Mouse (Mus musculus) kidney, postnatal 0 days (tissue): ENCODE measurements around the gene Gm21985. TPM values are rescaled to one million over a fixed set of nuclear protein-coding genes. Genes with fewer than 3 reads are reported as not detected.

ENCODE experiments used
- ATAC-seq: fragments of 200-750 bp; cut with Nextera tagmentation; replicated peaks from 2 replicates; pipeline ENCODE4 v1.8.0; 2017; ENCODE audit warnings: low read depth, moderate number of reproducible peaks, moderate TSS enrichment, moderate library complexity; ENCODE audit not compliant: low FRiP score
- DNase-seq: peaks from one replicate; pipeline ENCODE4 v3.0.0-alpha.2; 2016; ENCODE audit warnings: low spot score
- H3K27ac ChIP-seq: fragments of 300-500 bp; sonication (generic); 2 replicates; pipeline ENCODE4 v1.5.1; 2014; ENCODE audit warnings: mild to moderate bottlenecking
- H3K27me3 ChIP-seq: fragments of 300-500 bp; sonication (generic); 2 replicates; pipeline ENCODE4 v1.6.1; 2014; ENCODE audit warnings: low read length, mixed read lengths; ENCODE audit not compliant: insufficient read depth
- H3K36me3 ChIP-seq: fragments of 300-500 bp; sonication (generic); 2 replicates; pipeline ENCODE4 v1.6.1; 2014; ENCODE audit warnings: low read length, mixed read lengths; ENCODE audit not compliant: insufficient read depth
- H3K4me1 ChIP-seq: fragments of 300-500 bp; sonication (generic); replicated peaks from 2 replicates; pipeline ENCODE4 v1.6.1; 2014; ENCODE audit warnings: antibody characterized with exemption, low read length, mixed read lengths; ENCODE audit not compliant: insufficient read depth
- H3K4me2 ChIP-seq: fragments of 300-500 bp; sonication (generic); 2 replicates; pipeline ENCODE4 v1.6.1; 2014; ENCODE audit warnings: mild to moderate bottlenecking, low read length, moderate library complexity, mixed read lengths
- H3K4me3 ChIP-seq: fragments of 300-500 bp; sonication (generic); replicated peaks from 2 replicates; pipeline ENCODE4 v1.5.1; 2014; ENCODE audit warnings: low read depth, low read length
- H3K9ac ChIP-seq: fragments of 300-500 bp; sonication (generic); 2 replicates; pipeline ENCODE4 v1.6.1; 2014; ENCODE audit warnings: low read depth, low read length
- H3K9me3 ChIP-seq: fragments of 300-500 bp; sonication (generic); replicated peaks from 2 replicates; pipeline ENCODE4 v1.6.1; 2016; ENCODE audit warnings: low read length, inconsistent platforms, mixed read lengths
- CTCF ChIP-seq: IDR thresholded peaks from 2 replicates; pipeline ENCODE4 v1.5.1; 2016; ENCODE audit warnings: antibody characterized with exemption, low read depth, mild to moderate bottlenecking, moderate library complexity
- WGBS: fragments of 180-500 bp; shearing (Covaris S2); extraction: QIAGEN DNeasy Blood & Tissue Kit; methylation state at CpG from one replicate; pipeline ENCODE4 v1.1.7; 2014; 5-methylcytosine and 5-hydroxymethylcytosine counted together
- polyA plus RNA-seq: library from polyadenylated mRNA; unstranded; fragments of >200 nt; fragmentation: Nextera tagmentation; extraction: Ambion mirVana; gene quantifications from 2 replicates; pipeline ENCODE4 v1.2.1, GENCODE M21; 2015

Gm21985 gene
- polyA plus RNA-seq, 1 experiment from 2014 or later = not detected

DNA sequence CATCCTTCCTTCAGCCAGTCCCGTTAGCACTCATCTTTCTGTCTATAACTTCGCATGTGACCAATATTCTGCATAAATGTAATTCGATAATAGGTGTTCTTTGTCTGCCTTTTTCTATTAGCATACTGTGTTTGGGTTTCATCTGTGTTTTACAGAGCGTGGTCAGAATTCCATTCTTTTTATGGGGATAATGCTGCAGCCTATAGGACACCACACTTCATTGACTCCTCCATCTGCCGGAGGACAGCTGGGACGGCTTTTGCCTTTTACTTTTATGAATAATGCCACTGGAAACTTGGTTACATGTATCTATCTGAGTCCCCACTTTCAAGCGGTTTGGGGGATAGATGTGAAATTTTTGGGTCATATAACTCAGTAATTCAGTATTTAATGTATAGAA, 49.5 kb downstream of the Gm21985 start:
- DNase-seq = no peak
- ATAC-seq = no peak
- WGBS = 85% methylated on average over 7 of the region's 7 CpGs

DNA sequence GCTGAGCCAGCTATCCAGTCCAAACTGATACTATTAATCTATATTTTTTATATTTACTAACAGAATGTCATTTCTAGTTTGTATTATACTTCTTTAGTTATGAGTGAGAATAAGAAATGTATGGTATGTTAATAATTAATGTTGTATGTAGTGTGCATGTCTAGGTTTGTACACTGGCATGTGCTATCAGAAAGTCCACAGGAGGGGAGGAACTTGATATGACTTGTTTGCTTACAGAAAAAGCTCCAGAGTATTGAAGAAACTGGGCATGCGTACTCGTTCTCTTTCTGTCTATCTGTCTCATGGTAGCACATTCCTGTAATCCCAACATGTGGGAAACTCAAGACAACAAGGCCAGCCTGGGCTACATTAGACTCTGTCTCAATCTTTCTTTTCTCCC, 52.1 kb downstream of the Gm21985 start:
- Histone ChIP-seq H3K27ac (no peak overlapping the region), H3K9me3 (no peaks in the 10 kb centered on the region), H3K4me2 (no peak overlapping the region), H3K36me3 (no peaks in the 10 kb centered on the region), H3K4me1 (no peaks in the 10 kb centered on the region), H3K9ac (no peak overlapping the region), H3K4me3 (no peak overlapping the region), H3K27me3 (no peaks in the 10 kb centered on the region)
- ATAC-seq (no peak), DNase-seq (no peak)
- 91% methylated on average over 2 of the region's 2 CpGs for WGBS
- no peak for TF ChIP-seq CTCF

More for the DNA sequence above, 49.5 kb downstream of the Gm21985 start:
- Histone ChIP-seq H3K4me2 (no peak overlapping the region), H3K36me3 (no peaks in the 10 kb centered on the region), H3K27ac (no peak overlapping the region), H3K9me3 (no peaks in the 10 kb centered on the region), H3K27me3 (no peaks in the 10 kb centered on the region), H3K4me3 (no peak overlapping the region), H3K4me1 (no peaks in the 10 kb centered on the region), H3K9ac (no peak overlapping the region)
- TF ChIP-seq CTCF = no peak

DNA sequence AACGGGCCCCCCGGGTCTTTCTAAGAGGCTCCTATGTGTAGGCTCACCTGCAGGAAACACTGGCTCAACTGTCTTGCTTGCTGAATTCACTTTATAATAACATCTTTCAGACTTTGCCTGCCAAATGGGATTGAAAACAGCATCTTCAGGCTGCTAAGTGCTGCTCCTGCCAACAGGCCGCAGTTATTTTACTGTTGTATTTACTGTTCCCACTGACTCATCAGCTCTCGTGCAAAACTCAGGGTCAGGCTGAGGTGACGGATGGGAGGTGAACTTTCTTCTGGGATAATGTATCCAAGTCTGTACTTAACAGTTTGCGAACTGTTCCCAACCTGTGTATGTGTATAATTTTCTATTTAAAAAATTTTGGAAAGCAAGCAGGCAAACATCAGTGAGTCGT, 52.8 kb downstream of the Gm21985 start:
- H3K27me3 ChIP-seq = no peaks in the 10 kb centered on the region
- H3K27ac ChIP-seq = no peak overlapping the region
- no peaks in the 10 kb centered on the region for H3K9me3 ChIP-seq
- H3K9ac ChIP-seq = no peak overlapping the region
- WGBS = 71% methylated on average over 7 of the region's 7 CpGs
- ATAC-seq = no peak
- H3K4me1 ChIP-seq = no peaks in the 10 kb centered on the region
- no peaks in the 10 kb centered on the region for H3K36me3 ChIP-seq
- DNase-seq = no peak
- TF ChIP-seq CTCF = no peak
- no peak overlapping the region for H3K4me2 ChIP-seq
- H3K4me3 ChIP-seq = no peak overlapping the region

DNA sequence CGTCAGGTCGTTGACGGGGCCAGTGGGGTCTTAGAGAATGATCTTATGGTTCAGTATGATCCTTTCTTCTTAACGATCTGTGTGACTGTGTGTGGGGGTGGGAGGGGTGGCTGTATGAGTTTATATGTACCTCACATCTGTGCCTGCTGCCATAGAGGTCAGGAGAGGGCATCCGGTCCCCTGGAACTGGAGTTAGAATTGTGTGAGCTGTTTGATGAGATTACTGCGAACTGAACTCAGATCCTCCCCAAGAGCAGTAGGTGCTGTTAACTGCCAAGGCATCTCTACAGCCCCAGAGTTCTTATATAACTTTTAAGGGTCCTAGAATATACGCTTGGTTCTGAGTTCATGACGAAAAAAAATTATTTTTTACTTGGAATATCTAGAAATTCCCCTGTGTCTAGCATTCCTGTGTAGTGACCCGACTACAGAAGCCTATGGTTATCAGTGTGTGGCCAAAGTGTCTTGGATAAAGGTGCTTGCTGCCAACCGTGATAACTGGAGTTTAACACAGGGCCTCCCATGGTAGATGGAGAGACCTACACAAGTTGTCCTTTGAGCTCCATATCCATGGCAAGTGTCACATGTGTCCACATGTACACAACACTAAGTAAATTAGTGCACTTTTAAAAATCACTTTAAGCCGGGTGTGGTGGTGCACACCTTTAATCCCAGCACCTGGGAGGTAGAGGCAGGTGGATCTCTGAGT, 62.1 kb downstream of the Gm21985 start:
- Histone ChIP-seq H3K9me3 (no peaks in the 10 kb centered on the region), H3K36me3 (no peaks in the 10 kb centered on the region), H3K9ac (no peak overlapping the region), H3K4me2 (no peak overlapping the region), H3K27ac (no peak overlapping the region), H3K4me1 (no peaks in the 10 kb centered on the region), H3K27me3 (no peaks in the 10 kb centered on the region), H3K4me3 (no peak overlapping the region)
- DNase-seq (no peak), ATAC-seq (no peak)
- WGBS = 72% methylated on average over 11 of the region's 11 CpGs
- no peak for TF ChIP-seq CTCF

DNA sequence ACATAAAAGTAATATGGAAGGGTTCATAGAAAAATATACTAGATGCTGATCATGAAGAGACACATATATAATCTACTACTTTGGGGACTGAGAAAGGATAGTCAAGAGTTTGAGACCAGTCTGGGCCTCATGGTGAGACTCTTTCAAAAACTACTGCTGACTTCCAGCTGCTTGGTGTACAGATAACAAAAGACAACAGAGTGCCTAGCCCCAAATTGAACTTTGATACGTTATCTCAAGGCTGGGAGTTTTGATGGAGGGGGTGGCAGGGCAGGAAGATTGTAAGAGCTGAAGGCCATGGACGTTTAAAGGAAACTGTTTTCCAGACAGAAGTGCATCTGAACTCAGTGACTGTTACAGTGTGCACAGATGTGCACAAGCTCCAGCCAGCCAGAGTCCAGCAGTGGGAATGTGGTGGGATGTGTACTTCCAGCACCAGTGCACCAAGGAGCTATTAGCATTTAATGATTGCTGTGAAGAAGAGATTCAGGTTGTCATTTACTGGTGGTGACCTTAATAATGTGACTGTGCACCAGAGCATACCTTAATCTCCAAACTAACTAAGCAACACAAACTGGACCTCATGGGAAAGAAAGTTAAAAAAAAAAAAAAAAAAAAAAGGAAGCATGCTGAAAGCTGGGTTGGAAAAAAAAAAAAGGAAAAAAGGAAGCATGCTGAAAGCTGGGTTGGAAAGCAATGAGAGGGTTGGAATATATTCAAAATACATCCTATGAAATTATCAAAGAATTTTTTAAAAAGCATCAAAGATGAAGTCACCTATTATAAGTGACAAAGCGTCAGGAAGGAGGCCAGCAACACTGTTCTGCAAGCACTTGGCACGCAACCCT, 66.2 kb downstream of the Gm21985 start:
- Histone ChIP-seq H3K27me3 (no peaks in the 10 kb centered on the region), H3K4me2 (no peak overlapping the region), H3K9me3 (no peaks in the 10 kb centered on the region), H3K4me1 (no peaks in the 10 kb centered on the region), H3K36me3 (peaks cover 6% of the 10 kb centered on the region; the same call in 1 of the 2 replicates), H3K9ac (no peak overlapping the region), H3K27ac (no peak overlapping the region), H3K4me3 (no peak overlapping the region)
- 58% methylated on average over 4 of the region's 4 CpGs for WGBS
- TF ChIP-seq CTCF = no peak
- ATAC-seq = no peak
- no peak for DNase-seq

DNA sequence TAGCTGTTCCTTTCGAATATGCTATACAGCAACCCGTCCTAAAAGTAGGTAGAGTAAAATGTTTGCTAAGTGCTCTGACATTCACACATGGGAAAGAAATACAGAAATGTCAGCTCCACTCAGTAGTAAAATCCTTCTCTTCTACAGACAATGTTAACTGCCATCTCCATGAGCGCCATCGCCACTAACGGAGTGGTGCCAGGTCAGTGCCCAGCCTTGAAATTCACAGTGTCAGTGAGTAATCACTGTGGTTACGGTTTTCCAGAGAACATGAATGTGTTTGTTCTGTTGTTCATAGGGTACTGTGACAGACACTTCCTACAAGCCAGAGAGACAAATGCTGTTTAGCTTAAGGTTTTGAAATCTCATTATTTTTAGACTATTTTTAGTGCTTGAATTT, 71.1 kb downstream of the Gm21985 start:
- Histone ChIP-seq H3K4me3 (no peak overlapping the region), H3K4me2 (no peak overlapping the region), H3K27ac (no peak overlapping the region), H3K9ac (no peak overlapping the region), H3K4me1 (no peaks in the 10 kb centered on the region), H3K27me3 (no peaks in the 10 kb centered on the region), H3K36me3 (peaks cover 20% of the 10 kb centered on the region; the same call in 1 of the 2 replicates), H3K9me3 (no peaks in the 10 kb centered on the region)
- DNase-seq = no peak
- no peak for TF ChIP-seq CTCF
- WGBS = 94% methylated on average over 6 of the region's 6 CpGs
- ATAC-seq = no peak
